Mouse (Mus musculus) brown adipose tissue, adult 24 weeks (tissue): ENCODE measurements around the gene C5ar1. TPM values are rescaled to one million over a fixed set of nuclear protein-coding genes. Genes with fewer than 3 reads are reported as not detected.
"Not testable (repeated sequence)": the region's sequence is repeated elsewhere in the genome, so short reads cannot be mapped to it uniquely, and the experiment has no call there.

Experiments used
- H3K27ac ChIP-seq: fragments of 200-500 bp; replicated peaks from 2 replicates; pipeline ENCODE4 v1.5.1; 2012; ENCODE audit warnings: low read depth, mild to moderate bottlenecking, low read length
- H3K4me1 ChIP-seq: fragments of 200-500 bp; 2 replicates; pipeline ENCODE4 v1.6.1; 2012; ENCODE audit warnings: low read length, mixed read lengths; ENCODE audit not compliant: control insufficient read depth, insufficient read depth, insufficient read length
- H3K4me3 ChIP-seq: fragments of 200-500 bp; 2 replicates; pipeline ENCODE4 v1.5.1; 2012; ENCODE audit warnings: low read depth, mild to moderate bottlenecking, low read length, moderate library complexity; ENCODE audit not compliant: insufficient read depth
- polyA plus RNA-seq: library from polyadenylated mRNA; stranded (reverse); fragments of >200 nt; gene quantifications from 2 replicates; pipeline ENCODE4 v1.2.4, GENCODE M21; 2012; ENCODE audit not compliant: missing spikeins, insufficient read depth, insufficient read length

C5ar1 gene
- polyA plus RNA-seq, 1 experiment = 5.2 TPM

DNA sequence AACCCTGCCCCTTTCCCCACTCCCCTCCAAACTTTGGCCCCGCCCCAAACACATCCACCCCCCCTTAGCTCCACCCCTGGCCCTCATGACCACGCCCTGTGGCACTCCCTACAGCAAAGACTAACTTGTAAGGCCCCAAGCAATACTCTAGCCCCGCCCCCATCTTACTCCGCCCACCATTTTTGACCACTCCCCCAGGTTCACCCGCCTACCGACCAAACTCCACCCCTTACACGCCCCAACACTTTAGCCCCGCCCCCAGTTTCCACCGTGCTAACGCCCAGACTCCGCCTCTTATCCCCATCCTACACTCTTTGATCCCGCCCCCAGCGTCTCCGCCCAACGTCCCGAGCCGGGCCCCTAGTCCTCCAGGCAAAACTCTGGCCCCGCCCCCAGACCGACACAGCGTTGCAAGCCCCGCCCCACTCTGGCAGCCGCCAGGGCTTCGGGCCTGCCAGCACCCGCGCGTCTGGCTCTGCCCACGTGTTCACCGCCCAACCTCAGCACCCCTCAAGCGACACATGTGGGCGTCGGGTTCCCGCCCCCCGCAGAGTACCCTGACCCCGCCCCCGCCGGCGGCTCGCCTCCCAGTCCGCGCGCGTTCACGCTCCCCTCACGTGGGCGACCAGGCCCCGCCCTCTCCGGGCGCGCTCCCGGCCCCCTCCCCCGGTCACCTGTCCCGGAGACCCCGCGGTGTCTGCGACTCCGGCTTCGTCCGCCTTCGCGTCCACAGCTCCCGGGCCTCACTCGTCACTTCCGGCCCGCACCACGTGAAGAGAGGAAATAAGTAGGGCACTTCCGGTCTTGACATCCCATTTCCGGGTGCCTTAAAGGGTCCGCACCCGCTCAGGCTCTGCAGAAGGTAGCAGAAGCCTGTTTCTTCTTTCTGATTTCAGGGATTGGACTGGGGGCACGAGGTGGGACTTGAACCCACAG is 27.0 kb upstream of the C5ar1 start, which contains the start of gene Ccdc9:
Gene Ccdc9 (minus strand): TSS at position 770 of the 936 bp plus-strand sequence.
- no peaks in the 10 kb centered on the region for H3K4me1 ChIP-seq
- peak within 1 kb of the TSS; percentile 81 for H3K27ac ChIP-seq
- H3K4me3 ChIP-seq = peak within 1 kb of the TSS; percentile 60

DNA sequence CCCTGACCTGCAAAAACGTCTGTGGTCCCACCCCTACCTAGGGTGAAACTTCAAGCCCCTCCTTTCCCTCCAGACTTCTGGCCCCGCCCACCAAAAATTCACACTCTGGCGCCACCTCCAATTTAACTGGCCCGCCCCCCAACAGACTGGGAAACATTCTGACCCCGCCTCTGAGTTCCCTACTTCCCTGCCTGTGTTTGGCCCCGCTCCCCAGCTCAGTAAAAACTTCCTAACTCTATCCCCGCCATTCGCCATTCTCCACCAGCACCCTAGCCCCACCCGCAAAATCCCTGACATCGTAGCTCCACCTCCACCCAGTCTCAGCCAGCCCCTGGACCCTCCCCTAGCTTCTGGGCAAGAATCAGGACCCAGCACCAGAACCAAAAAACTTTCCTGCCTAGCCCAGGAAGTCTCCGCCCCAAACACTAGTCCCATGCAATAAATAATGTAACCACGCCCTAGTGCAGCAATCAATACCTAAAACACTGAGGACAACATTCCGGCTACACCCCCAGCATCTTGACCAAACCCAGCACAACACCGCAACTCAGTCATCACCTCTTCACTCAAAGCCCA is 26.2 kb upstream of the C5ar1 start:
- Histone ChIP-seq H3K4me3 (peak overlapping the region; percentile 60), H3K4me1 (no peaks in the 10 kb centered on the region), H3K27ac (0 out of 2 replicates have a peak overlapping the region, but pooled peaks have one; percentile 50)

DNA sequence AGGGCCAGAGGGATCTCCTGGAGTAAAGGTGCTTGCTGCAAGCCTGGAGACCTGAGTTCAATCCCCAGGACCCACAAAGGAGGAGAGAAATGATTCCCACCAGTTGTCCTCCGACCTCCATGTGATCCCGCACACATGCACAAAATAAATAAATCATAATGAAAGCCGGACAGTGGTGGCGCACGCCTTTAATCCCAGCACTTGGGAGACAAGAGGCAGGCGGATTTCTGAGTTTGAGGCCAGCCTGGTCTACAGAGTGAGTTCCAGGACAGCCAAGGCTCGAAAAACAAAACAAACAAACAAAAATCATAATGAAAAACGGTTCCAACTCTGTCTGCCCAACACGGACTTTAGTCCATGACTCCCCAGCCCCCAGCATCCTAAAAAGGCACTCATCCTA is 25.6 kb upstream of the C5ar1 start:
- Histone ChIP-seq H3K4me1 (no peaks in the 10 kb centered on the region), H3K27ac (no peak overlapping the region), H3K4me3 (no peak overlapping the region)

DNA sequence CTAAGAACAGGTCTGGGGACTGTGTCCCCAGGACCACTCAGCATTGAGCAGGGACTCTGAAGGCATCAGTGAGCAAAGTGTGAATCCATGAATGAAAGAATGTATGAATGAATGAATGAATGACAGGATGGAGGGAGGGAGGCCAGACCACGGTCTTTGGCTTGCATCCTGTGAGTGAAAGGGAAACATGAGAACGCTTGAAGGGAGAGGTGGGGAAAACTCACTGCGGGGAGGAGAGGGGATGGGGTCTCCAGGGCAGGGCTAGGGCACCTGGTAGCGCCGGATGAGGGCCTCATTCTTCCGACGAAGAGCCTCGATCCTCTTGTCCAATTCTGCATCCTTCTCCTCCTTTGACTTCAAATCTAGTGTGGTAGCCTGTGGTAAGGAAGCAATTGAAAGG is 24.7 kb upstream of the C5ar1 start:
- H3K27ac ChIP-seq = no peak overlapping the region
- H3K4me3 ChIP-seq = no peak overlapping the region
- H3K4me1 ChIP-seq = no peaks in the 10 kb centered on the region

DNA sequence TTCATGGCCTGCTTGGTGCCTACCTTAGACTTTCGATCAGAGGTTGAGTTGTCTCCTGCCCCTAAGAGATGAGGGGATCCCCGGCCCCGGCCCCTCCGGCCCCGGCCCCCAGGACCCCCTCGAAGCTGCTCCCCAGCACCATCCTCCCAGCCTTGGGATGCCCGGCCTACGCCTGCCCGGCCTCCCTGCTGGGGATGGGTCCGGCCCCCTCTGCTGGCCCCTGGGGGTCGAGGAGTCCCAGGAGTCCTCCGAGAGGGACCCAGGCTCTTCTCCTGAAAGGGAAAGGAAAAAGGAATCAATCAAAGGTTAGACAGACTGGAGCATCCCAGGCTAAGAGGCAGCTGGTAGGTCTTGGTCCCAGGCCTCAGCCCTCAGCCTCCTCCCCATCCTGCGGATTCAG is 23.0 kb upstream of the C5ar1 start:
- Histone ChIP-seq H3K27ac (no peak overlapping the region), H3K4me3 (no peak overlapping the region), H3K4me1 (no peaks in the 10 kb centered on the region)

DNA sequence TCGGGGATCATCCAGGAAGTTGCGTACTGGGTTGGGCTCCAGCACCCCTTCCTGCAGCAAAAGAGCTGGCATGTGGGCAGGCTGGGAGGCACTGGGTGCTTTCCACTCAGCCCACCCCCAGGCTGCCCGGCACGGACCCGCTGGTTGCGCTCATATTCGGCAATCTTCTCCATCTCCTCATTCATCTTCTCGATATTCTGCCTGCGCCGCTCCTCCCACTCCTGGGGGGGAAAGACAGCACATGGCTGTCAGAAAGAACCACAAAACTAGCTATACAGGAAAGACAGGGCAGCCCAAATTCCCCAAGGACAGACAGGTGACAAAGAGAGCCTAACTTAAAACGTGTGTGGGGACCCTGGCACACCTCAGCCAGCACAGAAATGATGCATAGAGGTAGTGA is 21.4 kb upstream of the C5ar1 start:
- Histone ChIP-seq H3K4me3 (no peak overlapping the region), H3K27ac (no peak overlapping the region), H3K4me1 (no peaks in the 10 kb centered on the region)

DNA sequence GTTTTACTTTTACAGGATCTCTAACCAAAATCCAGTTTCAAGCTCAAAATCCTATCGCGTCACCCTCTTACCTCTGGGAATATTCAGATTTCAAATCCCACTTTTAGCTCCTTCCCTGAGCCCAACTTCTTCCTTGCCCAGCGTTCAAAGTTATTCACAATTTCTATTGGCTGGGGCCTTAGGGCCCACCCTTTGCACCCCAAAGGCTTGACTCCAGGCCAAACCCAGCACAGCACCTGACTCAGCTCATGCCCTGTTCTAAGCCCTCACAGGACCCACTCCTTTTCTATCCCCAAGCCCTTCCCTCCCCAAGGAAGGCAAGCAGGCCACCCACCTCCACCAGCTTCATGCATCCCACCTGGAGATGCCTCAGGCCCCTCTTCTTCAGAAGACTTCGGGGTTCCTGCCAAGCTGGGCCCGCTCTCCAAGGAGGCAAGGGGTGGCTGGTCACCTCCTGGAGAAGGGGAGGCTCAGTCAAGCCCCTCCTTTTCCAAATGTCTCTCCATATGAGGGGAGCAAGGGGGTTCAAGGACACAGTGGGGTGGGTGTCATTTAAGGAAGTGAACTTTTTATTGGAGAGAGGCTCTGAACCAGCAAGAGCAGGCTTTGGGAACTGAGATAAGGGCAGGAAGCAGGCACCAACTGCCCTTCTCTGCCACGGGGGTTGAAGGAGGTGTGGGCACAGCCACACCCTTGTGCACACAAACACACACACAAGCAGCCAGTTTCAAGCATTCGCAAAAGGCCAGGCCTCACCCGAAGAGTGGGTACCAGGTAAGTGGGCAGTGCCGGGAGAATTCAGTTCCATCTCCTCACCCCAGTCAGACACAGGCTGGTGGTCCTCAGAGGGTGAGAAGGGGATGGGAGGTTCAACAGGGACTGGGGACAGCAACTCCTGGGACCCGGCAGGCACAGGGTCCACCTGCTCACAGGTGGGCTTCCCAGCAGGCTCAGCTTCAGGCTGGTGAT is 15.9 kb upstream of the C5ar1 start:
- Histone ChIP-seq H3K4me1 (peaks cover 13% of the 10 kb centered on the region), H3K27ac (no peak overlapping the region), H3K4me3 (no peak overlapping the region)

DNA sequence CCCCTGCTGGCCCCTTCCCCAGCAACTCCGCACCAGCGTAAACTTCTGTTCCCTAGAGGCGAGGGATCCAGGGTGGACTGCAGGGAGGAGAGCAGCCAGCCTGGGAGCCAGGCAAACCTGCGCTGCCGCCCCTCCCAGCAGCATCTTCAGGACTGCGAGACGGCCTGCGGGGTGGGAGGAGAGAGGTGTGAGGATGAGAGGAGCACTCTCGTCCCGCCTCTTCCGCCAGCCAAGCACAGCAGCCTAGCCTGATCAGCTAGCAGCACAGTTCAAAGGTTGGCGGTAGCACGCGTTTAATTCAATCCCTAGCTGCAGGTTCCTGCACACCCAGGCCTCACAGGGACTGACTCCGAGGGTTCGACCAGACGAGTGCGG is 14.4 kb upstream of the C5ar1 start:
- H3K4me1 ChIP-seq = peaks cover 13% of the 10 kb centered on the region
- H3K27ac ChIP-seq = no peak overlapping the region
- peak overlapping the region; percentile 77 for H3K4me3 ChIP-seq

DNA sequence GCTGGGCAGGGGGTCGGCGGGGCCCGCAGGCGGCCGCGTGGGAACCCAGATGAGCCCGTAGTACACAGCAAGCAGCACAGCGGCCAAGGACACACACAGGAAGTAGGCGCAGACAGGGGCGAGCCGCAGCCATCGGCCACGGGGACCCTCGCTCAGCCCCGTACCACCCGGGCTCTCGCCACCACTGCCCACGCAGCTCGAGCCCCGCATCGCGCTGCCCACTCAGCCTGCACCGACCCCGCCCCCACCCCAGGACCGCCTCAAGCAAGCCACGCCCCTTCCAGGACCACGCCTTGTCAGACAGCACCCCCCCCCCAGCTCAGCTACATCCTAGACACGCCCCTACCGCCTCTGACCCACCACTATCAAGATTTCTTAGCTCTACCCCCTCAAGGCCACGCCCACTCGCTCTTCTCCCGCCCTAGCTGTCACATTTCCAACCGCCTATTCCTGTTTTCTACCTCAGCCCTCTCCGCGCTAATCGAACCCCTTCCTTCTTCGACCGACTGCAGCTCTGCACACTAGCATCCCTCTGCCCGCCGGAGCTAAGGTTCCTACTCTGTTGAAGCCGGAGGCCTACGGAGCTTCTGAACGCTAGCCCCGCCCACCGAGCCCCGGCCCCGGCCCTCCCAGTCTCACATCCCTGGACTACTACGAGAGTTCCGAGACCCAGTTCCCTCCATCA is 13.9 kb upstream of the C5ar1 start, which contains the start of gene Inafm1:
Gene Inafm1 (minus strand): TSS at position 537 of the 685 bp plus-strand sequence.
- Histone ChIP-seq H3K27ac (peak within 1 kb of the TSS; percentile 49), H3K4me1 (peaks cover 13% of the 10 kb centered on the region), H3K4me3 (peak within 1 kb of the TSS; percentile 77)

DNA sequence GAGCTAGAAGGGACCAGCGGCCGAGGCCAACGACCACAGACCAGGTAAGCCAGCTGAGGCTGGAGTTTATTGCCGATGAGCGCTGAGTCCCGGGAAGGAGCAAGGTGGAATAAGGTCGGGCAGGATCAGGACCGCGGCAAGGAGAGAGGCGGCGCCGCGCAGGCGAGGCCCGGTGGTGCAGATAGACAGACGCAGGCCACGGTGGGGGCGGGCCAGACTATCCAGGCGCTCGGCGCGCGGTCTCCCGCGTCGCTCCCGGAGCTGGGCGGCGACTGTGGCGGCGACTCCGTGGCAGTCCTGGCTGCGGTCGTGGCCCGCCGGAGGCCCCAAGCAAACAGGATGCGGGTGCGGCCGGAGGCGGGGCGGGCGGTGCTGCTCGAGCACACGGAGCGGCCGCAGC is 13.3 kb upstream of the C5ar1 start:
- peak overlapping the region; percentile 49 for H3K27ac ChIP-seq
- peak overlapping the region; percentile 77 for H3K4me3 ChIP-seq
- H3K4me1 ChIP-seq = peaks cover 13% of the 10 kb centered on the region

DNA sequence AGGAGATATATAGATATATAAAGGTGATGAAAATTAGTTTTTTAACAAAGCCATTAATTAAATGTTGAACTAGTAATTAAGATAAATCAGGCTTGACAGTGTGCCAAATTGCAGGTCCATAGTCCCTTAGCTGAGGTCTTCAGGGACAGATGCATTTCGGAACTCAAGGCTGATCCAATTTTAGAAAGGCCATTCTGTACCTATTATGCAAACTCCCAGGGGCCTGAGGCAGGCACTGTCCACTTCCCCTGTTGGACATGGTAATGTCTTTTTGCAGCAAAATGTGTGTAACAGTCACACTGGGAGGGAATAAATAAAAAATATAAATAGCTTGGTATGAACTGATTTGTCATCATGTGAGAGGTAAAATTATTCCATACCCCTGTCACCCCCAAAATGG is 11.8 kb upstream of the C5ar1 start:
- Histone ChIP-seq H3K4me1 (peaks cover 13% of the 10 kb centered on the region), H3K4me3 (no peak overlapping the region), H3K27ac (no peak overlapping the region)

DNA sequence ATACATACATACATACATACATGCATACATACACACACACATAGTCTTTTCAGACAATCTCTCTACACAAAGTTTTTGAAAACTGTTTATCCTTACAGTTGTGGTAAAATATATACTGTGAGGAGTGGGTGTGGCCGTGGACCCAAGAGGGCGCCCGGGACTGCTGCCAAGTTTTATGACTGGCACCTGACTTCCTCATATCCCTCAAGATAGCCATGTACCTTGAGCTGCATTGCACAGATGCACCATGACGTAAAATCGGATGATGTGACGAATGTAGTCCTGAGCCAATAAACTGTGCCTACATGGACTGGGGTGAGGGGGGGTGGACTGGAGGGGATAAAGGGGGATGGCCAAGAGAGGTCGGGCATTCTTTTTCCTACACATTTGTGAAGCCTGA is 7.3 kb upstream of the C5ar1 start:
- H3K27ac ChIP-seq, H3K4me1 ChIP-seq, H3K4me3 ChIP-seq: not testable (repeated sequence)

DNA sequence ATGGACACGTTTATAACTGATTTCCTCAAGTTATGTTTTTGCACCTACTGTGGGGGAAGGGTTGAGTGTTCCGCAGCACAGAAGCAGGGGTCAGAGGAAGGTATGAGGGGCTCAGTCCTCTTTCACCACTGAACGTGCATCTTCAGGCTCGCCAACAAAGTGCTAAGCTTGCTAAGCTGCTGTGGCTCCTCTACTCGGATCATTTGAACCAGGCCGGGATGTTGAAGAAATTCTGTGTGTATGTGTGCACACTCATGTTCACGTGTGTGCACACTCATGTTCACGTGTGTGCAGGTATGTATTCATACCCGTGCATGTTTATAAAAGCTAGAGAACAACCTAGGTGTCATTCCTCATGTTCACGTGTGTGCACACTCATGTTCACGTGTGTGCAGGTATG is 6.5 kb upstream of the C5ar1 start:
- Histone ChIP-seq H3K27ac (no peak overlapping the region), H3K4me1 (peaks cover 3% of the 10 kb centered on the region; the same call in 1 of the 2 replicates), H3K4me3 (no peak overlapping the region)

DNA sequence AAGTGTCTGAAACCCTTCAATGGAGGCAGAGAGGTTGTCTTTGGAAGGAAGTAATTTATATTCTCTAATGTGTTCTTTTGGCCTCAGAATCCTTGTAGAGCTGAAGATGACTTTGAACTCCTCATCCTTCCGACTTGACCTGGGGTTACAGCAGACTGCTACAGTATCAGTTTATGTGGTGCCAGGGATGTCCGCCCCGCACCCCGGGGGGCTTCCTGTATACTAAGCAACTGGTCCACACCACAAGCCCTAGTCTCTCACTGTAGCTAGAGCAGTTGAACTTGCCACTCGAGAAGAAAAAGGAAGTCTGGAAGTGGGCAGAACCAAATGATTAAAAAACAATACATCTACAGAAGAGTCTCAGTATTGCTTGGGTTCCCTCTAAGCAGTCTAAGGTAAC is 4.5 kb upstream of the C5ar1 start:
- no peak overlapping the region for H3K4me3 ChIP-seq
- no peaks in the 10 kb centered on the region for H3K4me1 ChIP-seq
- H3K27ac ChIP-seq = no peak overlapping the region
